Mouse (Mus musculus): ENCODE data around the gene Cables2. TPM values are rescaled to one million over a fixed set of nuclear protein-coding genes. Genes with fewer than 3 reads are reported as not detected.

Cables2 gene
- polyA plus RNA-seq, 1 experiment from 2014 or later, result 16.1 TPM

DNA sequence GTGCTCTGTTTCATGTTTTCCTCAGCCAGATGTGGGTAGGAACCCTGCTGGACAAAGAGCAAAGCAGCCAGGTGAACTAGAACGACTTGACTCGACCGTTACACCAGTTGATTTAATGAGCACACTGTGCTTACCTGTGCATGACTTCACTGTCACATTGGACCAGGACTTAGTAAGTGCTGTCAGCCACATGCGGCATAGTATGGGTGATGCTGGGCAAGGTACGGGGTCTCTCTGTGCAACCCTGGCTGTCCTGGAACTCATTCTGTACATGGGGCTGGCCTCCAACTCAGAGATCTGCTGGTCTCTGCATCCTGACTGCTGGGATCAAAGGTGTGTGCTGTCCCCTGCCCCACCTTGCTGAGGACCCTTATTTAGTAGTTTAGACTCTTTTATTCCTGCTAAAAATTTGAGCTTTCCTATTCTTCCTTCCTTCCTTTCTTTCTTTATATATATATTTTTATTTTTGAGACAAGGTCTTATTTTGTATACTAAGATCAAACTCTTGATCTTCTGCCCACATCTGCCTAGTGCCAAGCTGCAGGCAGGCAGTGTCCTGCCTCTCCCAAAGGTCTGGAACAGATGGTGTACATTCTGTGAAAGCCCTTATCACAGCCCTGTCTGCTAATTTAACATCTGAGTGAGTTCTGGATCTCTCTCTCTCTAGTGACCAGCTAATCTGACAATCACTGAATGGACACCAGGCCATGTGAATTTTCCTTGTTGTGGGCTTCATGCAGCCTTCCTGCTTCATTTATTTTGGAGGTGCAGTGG is 18.7 kb downstream of the Cables2 start:
- 85% methylated on average over 5 of the region's 5 CpGs for WGBS
- Histone ChIP-seq H3K27me3 (ENCODE audit: control insufficient read depth, insufficient read depth, low read length) (no peaks in the 10 kb centered on the region), H3K27ac (replicated peaks in 1 of 2; ENCODE audit: control insufficient read depth in 1 of 2, insufficient read depth in 1 of 2, low read depth in 2 of 2, low read length in 2 of 2) (no peak overlapping the region), H3K4me3 (ENCODE audit: control insufficient read depth in 1 of 2, insufficient read depth in 1 of 2, low read depth in 1 of 2, low read length in 2 of 2) (no peak overlapping the region), H3K9ac (ENCODE audit: low read length) (no peak overlapping the region), H3K4me2 (ENCODE audit: low read length) (no peak overlapping the region), H3K4me1 (ENCODE audit: control insufficient read depth in 2 of 2, insufficient read depth in 2 of 2, low read length in 2 of 2) (peaks cover 5 to 10% of the 10 kb centered on the region in 2 experiments; a peak in 3 of 4 replicates), H3K9me3 (ENCODE audit: control insufficient read depth, low read length) (no peaks in the 10 kb centered on the region), H3K36me3 (ENCODE audit: control insufficient read depth, insufficient read depth, low read length) (peaks cover 17% of the 10 kb centered on the region)
- ATAC-seq (ENCODE audit: insufficient number of reproducible peaks, insufficient read depth, low FRiP score, low read depth), result no peak

DNA sequence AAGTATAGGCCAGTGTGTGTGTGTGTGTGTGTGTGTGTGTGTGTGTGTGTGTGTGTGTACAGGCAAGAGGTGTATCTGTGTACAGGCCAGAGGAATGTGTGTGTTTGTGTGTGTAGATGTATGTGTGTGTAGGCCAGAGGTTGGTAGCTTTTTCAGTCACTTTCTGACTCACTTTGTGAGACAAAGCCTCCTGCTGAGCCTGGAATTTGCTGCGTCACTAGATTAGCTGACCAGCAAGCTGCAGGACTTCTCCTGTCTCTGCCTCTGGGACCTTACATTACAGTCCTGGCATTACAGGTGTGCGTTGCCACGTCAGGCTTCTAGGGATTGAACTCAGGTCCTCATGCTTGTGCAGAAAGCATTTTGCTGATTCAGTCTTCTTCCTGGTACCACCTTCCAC is 21.5 kb downstream of the Cables2 start:
- no peaks in the 10 kb centered on the region for H3K27me3 ChIP-seq (ENCODE audit: control insufficient read depth, insufficient read depth, low read length)
- peaks cover 5 to 9% of the 10 kb centered on the region in 2 experiments; a peak in 2 of 4 replicates for H3K4me1 ChIP-seq (ENCODE audit: control insufficient read depth in 2 of 2, insufficient read depth in 2 of 2, low read length in 2 of 2)
- no peak overlapping the region for H3K4me2 ChIP-seq (ENCODE audit: low read length)
- H3K9ac ChIP-seq (ENCODE audit: low read length), result no peak overlapping the region
- no peak overlapping the region for H3K4me3 ChIP-seq (ENCODE audit: control insufficient read depth in 1 of 2, insufficient read depth in 1 of 2, low read depth in 1 of 2, low read length in 2 of 2)
- H3K27ac ChIP-seq (replicated peaks in 1 of 2; ENCODE audit: control insufficient read depth in 1 of 2, insufficient read depth in 1 of 2, low read depth in 2 of 2, low read length in 2 of 2), result no peak overlapping the region
- no peaks in the 10 kb centered on the region for H3K36me3 ChIP-seq (ENCODE audit: control insufficient read depth, insufficient read depth, low read length)
- 47% methylated on average over 3 of the region's 3 CpGs for WGBS
- ATAC-seq (ENCODE audit: insufficient number of reproducible peaks, insufficient read depth, low FRiP score, low read depth), result no peak
- no peaks in the 10 kb centered on the region for H3K9me3 ChIP-seq (ENCODE audit: control insufficient read depth, low read length)

DNA sequence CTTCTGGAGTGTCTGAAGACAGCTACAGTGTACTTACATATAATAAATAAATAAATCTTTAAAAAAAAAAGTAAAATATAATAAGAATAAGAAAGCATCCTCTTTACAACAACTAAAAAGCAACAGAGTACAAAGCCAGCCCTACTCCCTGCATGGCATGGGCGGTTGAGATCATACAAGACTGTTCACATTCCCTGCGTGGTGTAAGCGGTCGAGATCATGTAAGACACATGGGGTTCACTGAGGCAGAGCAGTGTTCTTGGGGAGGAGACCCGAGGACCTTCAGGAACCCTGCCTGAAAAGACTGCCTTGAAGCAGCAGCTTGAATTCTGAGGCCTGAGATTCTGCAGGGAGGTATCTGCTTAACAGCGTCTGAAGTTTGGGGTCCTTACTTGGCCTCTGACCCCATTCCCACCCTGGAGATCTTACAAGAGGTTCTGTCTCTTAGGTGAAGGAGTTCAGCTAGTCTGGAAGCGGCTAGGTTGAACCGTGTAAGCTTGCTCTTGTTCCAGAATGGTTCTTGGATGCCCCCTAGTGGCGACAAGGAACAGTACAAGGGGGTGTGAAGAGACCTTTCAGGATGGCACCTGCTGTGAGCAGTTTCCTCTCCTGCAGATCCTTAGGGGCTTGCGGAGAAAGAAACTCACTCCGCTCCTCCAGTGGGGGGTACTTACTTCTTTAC is 22.2 kb downstream of the Cables2 start:
- WGBS, result 27% methylated on average over 11 of the region's 11 CpGs
- H3K36me3 ChIP-seq (ENCODE audit: control insufficient read depth, insufficient read depth, low read length), result no peaks in the 10 kb centered on the region

DNA sequence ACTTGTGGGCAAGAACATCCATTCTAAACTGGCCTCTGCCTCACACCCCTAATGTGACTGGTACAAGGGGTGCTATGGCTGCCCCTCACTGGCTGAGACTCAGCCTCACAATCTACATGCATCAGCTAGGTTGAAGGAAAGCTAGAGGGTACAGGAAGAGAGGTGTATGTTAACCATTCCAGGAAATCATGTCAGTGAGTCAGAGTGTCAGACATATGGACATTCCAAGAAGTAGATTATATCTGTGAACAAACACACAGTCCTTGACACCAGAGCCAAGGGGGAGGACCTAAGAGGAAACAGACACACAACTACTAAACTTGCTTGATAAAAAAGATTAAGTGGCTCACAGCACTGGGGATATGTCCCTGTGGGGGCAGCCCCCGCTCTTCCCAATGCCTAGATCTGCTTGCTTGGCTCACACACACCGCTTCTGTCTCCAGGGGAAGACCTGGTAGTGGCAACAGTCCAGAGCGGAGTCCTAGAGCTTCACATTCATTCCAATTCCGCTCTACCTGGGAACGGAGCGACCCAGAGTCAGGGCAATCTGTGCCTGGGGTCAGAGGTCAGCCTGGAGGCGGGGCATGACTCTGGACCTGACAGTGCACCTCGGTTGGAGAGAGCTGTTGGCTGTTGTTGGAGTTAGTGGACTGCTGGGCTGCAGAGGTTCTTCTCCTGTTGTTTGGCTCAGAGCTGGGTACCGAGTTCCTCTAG is 24.2 kb downstream of the Cables2 start:
- Histone ChIP-seq H3K9me3 (ENCODE audit: control insufficient read depth, low read length) (no peaks in the 10 kb centered on the region), H3K4me2 (ENCODE audit: low read length) (no peak overlapping the region), H3K27ac (replicated peaks in 1 of 2; ENCODE audit: control insufficient read depth in 1 of 2, insufficient read depth in 1 of 2, low read depth in 2 of 2, low read length in 2 of 2) (no peak overlapping the region), H3K4me1 (ENCODE audit: control insufficient read depth in 2 of 2, insufficient read depth in 2 of 2, low read length in 2 of 2) (peaks cover 2 to 7% of the 10 kb centered on the region in 2 experiments; a peak in 1 of 4 replicates), H3K36me3 (ENCODE audit: control insufficient read depth, insufficient read depth, low read length) (no peaks in the 10 kb centered on the region), H3K4me3 (ENCODE audit: control insufficient read depth in 1 of 2, insufficient read depth in 1 of 2, low read depth in 1 of 2, low read length in 2 of 2) (no peak overlapping the region), H3K27me3 (ENCODE audit: control insufficient read depth, insufficient read depth, low read length) (no peaks in the 10 kb centered on the region), H3K9ac (ENCODE audit: low read length) (no peak overlapping the region)
- WGBS, result 68% methylated on average over 9 of the region's 9 CpGs
- ATAC-seq (ENCODE audit: insufficient number of reproducible peaks, insufficient read depth, low FRiP score, low read depth), result no peak

More for the DNA sequence above, 22.2 kb downstream of the Cables2 start:
- Histone ChIP-seq H3K9me3 (ENCODE audit: control insufficient read depth, low read length) (no peaks in the 10 kb centered on the region), H3K4me2 (ENCODE audit: low read length) (no peak overlapping the region), H3K9ac (ENCODE audit: low read length) (peak overlapping the region; percentile 46; the same call in 1 of the 2 replicates), H3K4me1 (ENCODE audit: control insufficient read depth in 2 of 2, insufficient read depth in 2 of 2, low read length in 2 of 2) (peaks cover 2 to 8% of the 10 kb centered on the region in 2 experiments; a peak in 2 of 4 replicates), H3K27me3 (ENCODE audit: control insufficient read depth, insufficient read depth, low read length) (no peaks in the 10 kb centered on the region), H3K4me3 (ENCODE audit: control insufficient read depth in 1 of 2, insufficient read depth in 1 of 2, low read depth in 1 of 2, low read length in 2 of 2) (no peak overlapping the region), H3K27ac (replicated peaks in 1 of 2; ENCODE audit: control insufficient read depth in 1 of 2, insufficient read depth in 1 of 2, low read depth in 2 of 2, low read length in 2 of 2) (no peak overlapping the region)
- ATAC-seq (ENCODE audit: insufficient number of reproducible peaks, insufficient read depth, low FRiP score, low read depth), result peak; percentile 71

DNA sequence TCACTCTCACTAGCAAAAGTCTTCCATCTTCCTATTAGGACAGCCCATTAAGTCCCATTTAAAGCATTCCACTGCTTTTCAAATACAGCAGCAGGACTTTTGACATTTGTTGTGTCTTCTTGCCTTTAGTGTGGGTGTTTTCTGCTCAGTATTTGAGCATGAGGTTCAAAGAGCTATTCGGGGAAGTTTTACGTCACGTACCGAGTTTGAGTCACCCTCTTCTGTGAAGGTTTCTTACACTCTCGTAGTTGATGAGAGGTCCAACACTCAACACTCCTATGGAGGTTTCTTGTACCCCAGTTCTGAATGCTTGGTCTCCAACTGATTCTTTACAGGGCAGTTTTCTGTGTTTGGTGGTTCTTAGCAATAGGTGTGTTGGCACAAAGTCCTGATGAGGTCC is 25.4 kb downstream of the Cables2 start:
- Histone ChIP-seq H3K9ac (ENCODE audit: low read length) (no peak overlapping the region), H3K4me1 (ENCODE audit: control insufficient read depth in 2 of 2, insufficient read depth in 2 of 2, low read length in 2 of 2) (peaks cover 2 to 7% of the 10 kb centered on the region in 2 experiments; a peak in 1 of 4 replicates), H3K27me3 (ENCODE audit: control insufficient read depth, insufficient read depth, low read length) (no peaks in the 10 kb centered on the region), H3K4me3 (ENCODE audit: control insufficient read depth in 1 of 2, insufficient read depth in 1 of 2, low read depth in 1 of 2, low read length in 2 of 2) (no peak overlapping the region), H3K27ac (replicated peaks in 1 of 2; ENCODE audit: control insufficient read depth in 1 of 2, insufficient read depth in 1 of 2, low read depth in 2 of 2, low read length in 2 of 2) (no peak overlapping the region), H3K4me2 (ENCODE audit: low read length) (no peak overlapping the region), H3K9me3 (ENCODE audit: control insufficient read depth, low read length) (no peaks in the 10 kb centered on the region), H3K36me3 (ENCODE audit: control insufficient read depth, insufficient read depth, low read length) (no peaks in the 10 kb centered on the region)
- no peak for ATAC-seq (ENCODE audit: insufficient number of reproducible peaks, insufficient read depth, low FRiP score, low read depth)
- WGBS, result 84% methylated on average over 5 of the region's 5 CpGs

DNA sequence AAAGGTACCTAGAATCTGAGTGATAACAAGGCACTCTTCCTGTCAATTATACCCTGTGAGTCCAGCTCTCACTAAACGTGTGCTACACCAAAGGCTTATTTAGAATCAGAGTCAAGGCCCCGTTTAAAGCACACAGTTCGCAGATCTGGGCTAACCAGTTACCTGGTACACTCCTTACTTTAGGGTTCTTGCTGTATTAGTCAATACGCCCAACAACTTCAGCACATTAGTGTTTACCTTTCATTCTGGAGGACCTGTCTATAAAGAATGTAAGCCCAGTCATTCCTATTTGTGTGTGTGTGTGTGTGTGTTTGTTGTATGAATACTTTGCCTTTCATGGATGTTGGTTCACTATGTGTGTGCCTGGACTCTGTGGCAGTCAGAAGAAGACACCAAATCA is 30.2 kb downstream of the Cables2 start:
- Histone ChIP-seq H3K36me3 (ENCODE audit: control insufficient read depth, insufficient read depth, low read length) (no peaks in the 10 kb centered on the region), H3K27ac (replicated peaks in 1 of 2; ENCODE audit: control insufficient read depth in 1 of 2, insufficient read depth in 1 of 2, low read depth in 2 of 2, low read length in 2 of 2) (no peak overlapping the region), H3K27me3 (ENCODE audit: control insufficient read depth, insufficient read depth, low read length) (no peaks in the 10 kb centered on the region), H3K9me3 (ENCODE audit: control insufficient read depth, low read length) (no peaks in the 10 kb centered on the region), H3K9ac (ENCODE audit: low read length) (no peak overlapping the region), H3K4me3 (ENCODE audit: control insufficient read depth in 1 of 2, insufficient read depth in 1 of 2, low read depth in 1 of 2, low read length in 2 of 2) (no peak overlapping the region), H3K4me1 (ENCODE audit: control insufficient read depth in 2 of 2, insufficient read depth in 2 of 2, low read length in 2 of 2) (no peaks in the 10 kb centered on the region), H3K4me2 (ENCODE audit: low read length) (no peak overlapping the region)
- no peak for ATAC-seq (ENCODE audit: insufficient number of reproducible peaks, insufficient read depth, low FRiP score, low read depth)
- WGBS, result 86% methylated on average over 4 of the region's 4 CpGs

DNA sequence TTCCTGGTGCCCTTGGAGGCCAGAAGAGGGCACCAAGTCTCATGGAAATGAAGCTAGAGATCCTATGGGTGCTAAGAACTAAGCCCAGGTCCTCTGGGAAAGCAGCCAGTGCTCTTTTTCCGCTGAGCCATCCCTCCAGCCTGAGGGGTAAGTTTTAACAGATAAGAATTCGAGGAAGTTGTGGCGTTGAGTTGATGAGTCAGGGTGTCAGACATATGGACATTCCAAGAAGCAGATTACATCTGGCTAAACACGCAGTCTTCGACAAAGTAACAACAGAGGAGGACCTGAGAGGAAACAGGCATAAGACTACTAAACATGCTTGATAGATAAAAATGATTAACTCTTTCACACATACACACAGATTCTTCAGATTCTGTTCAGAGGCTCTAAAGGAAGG is 34.7 kb downstream of the Cables2 start:
- Histone ChIP-seq H3K9ac (ENCODE audit: low read length) (no peak overlapping the region), H3K9me3 (ENCODE audit: control insufficient read depth, low read length) (no peaks in the 10 kb centered on the region), H3K4me1 (ENCODE audit: control insufficient read depth in 2 of 2, insufficient read depth in 2 of 2, low read length in 2 of 2) (peaks cover 15 to 23% of the 10 kb centered on the region in 2 experiments), H3K36me3 (ENCODE audit: control insufficient read depth, insufficient read depth, low read length) (no peaks in the 10 kb centered on the region), H3K4me2 (ENCODE audit: low read length) (no peak overlapping the region), H3K27ac (replicated peaks in 1 of 2; ENCODE audit: control insufficient read depth in 1 of 2, insufficient read depth in 1 of 2, low read depth in 2 of 2, low read length in 2 of 2) (no peak overlapping the region), H3K4me3 (ENCODE audit: control insufficient read depth in 1 of 2, insufficient read depth in 1 of 2, low read depth in 1 of 2, low read length in 2 of 2) (no peak overlapping the region), H3K27me3 (ENCODE audit: control insufficient read depth, insufficient read depth, low read length) (no peaks in the 10 kb centered on the region)
- WGBS, result 35% methylated on average over 5 of the region's 5 CpGs
- ATAC-seq (ENCODE audit: insufficient number of reproducible peaks, insufficient read depth, low FRiP score, low read depth), result no peak
